Mouse (Mus musculus): ENCODE measurements around the gene Slc9a1. TPM values are rescaled to one million over a fixed set of nuclear protein-coding genes. Genes with fewer than 3 reads are reported as not detected.

The Slc9a1 gene
- polyA plus RNA-seq, 1 experiment from 2014 or later, result 5.8 TPM

- Histone ChIP-seq H3K4me2 (replicated peaks; ENCODE audit: low read depth, low read length) (peak overlapping the region; percentile 80), H3K4me3 (ENCODE audit: low read depth, low read length) (peak overlapping the region; percentile 50), H3K36me3 (ENCODE audit: control insufficient read depth, insufficient read depth, low read length) (no peaks in the 10 kb centered on the region), H3K9me3 (ENCODE audit: control insufficient read depth, low read length) (no peaks in the 10 kb centered on the region), H3K4me1 (replicated peaks; ENCODE audit: control insufficient read depth, insufficient read depth, low read length) (peaks cover 14% of the 10 kb centered on the region), H3K27me3 (ENCODE audit: control insufficient read depth, insufficient read depth, low read length) (no peaks in the 10 kb centered on the region), H3K27ac (ENCODE audit: low read depth, low read length) (no peak overlapping the region), H3K9ac (ENCODE audit: low read depth, low read length) (peak overlapping the region; percentile 74)
- no peak for ATAC-seq (ENCODE audit: low FRiP score)
- no peak for DNase-seq (ENCODE audit: low spot score)
- 74% methylated on average over 22 of the region's 22 CpGs for WGBS
These were observed 1.1 kb downstream of the Slc9a1 start for GRCm38 (mm10) chr4:133370298-133371274.

- Histone ChIP-seq H3K9ac (ENCODE audit: low read depth, low read length) (0 out of 2 replicates have a peak overlapping the region, but pooled peaks have one; percentile 7), H3K4me3 (ENCODE audit: low read depth, low read length) (peak overlapping the region; percentile 16; the same call in 1 of the 2 replicates), H3K9me3 (ENCODE audit: control insufficient read depth, low read length) (no peaks in the 10 kb centered on the region), H3K4me2 (replicated peaks; ENCODE audit: low read depth, low read length) (peak overlapping the region; percentile 80), H3K36me3 (ENCODE audit: control insufficient read depth, insufficient read depth, low read length) (no peaks in the 10 kb centered on the region), H3K27ac (ENCODE audit: low read depth, low read length) (no peak overlapping the region), H3K4me1 (replicated peaks; ENCODE audit: control insufficient read depth, insufficient read depth, low read length) (peaks cover 17% of the 10 kb centered on the region), H3K27me3 (ENCODE audit: control insufficient read depth, insufficient read depth, low read length) (no peaks in the 10 kb centered on the region)
- no peak for ATAC-seq (ENCODE audit: low FRiP score)
- 84% methylated on average over 7 of the region's 7 CpGs for WGBS
- DNase-seq (ENCODE audit: low spot score), result no peak
These were observed 2.2 kb downstream of the Slc9a1 start for GRCm38 (mm10) chr4:133371621-133372277.

DNA sequence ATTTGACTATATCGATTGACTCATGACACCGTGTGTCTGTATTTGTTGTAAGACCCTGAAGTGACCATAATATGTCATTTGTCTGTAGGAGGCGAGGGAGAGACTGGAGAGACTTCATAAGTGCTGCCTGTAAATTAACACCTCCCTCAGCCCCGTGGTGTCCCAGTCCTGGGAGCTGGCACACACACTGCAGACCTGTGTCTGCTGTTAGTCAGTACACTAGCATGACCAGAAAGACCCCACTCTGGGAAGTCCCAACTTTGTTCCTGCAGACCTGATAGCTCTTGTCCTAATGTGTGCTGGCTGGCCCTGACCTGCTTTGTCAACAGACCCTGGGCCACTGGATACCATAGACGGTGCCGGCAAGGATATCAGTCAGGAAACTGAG is 2.8 kb downstream of the Slc9a1 start:
- Histone ChIP-seq H3K27me3 (ENCODE audit: control insufficient read depth, insufficient read depth, low read length) (no peaks in the 10 kb centered on the region), H3K4me3 (ENCODE audit: low read depth, low read length) (no peak overlapping the region), H3K27ac (ENCODE audit: low read depth, low read length) (no peak overlapping the region), H3K4me2 (replicated peaks; ENCODE audit: low read depth, low read length) (peak overlapping the region; percentile 80), H3K9ac (ENCODE audit: low read depth, low read length) (peak overlapping the region; percentile 8; the same call in 1 of the 2 replicates), H3K9me3 (ENCODE audit: control insufficient read depth, low read length) (no peaks in the 10 kb centered on the region), H3K4me1 (replicated peaks; ENCODE audit: control insufficient read depth, insufficient read depth, low read length) (peaks cover 17% of the 10 kb centered on the region), H3K36me3 (ENCODE audit: control insufficient read depth, insufficient read depth, low read length) (no peaks in the 10 kb centered on the region)
- DNase-seq (ENCODE audit: low spot score) (no peak), ATAC-seq (ENCODE audit: low FRiP score) (no peak)
- WGBS, result 81% methylated on average over 6 of the region's 6 CpGs

DNA sequence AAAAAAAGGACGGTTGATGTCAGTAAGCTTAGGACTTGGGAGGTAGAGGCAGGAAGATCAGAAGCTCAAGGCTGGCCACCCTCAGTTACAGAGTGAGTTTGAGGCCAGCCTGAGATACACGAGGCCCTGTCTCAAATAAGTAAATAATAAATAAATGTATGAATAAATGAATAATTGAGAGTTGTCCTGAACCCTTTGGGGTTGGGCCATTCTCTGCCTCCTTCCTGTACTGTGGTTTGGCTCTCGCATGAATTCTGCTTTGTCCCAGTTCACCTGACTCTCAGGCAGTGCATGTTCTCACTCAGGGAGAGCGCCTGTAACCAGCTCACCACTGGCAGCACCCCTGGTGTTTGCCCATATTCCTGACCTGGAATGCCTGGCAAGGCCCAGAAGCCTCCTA is 4.5 kb downstream of the Slc9a1 start:
- Histone ChIP-seq H3K4me2 (replicated peaks; ENCODE audit: low read depth, low read length) (no peak overlapping the region), H3K4me3 (ENCODE audit: low read depth, low read length) (no peak overlapping the region), H3K9me3 (ENCODE audit: control insufficient read depth, low read length) (no peaks in the 10 kb centered on the region), H3K36me3 (ENCODE audit: control insufficient read depth, insufficient read depth, low read length) (no peaks in the 10 kb centered on the region), H3K9ac (ENCODE audit: low read depth, low read length) (no peak overlapping the region), H3K27me3 (ENCODE audit: control insufficient read depth, insufficient read depth, low read length) (no peaks in the 10 kb centered on the region), H3K27ac (ENCODE audit: low read depth, low read length) (no peak overlapping the region), H3K4me1 (replicated peaks; ENCODE audit: control insufficient read depth, insufficient read depth, low read length) (peaks cover 22% of the 10 kb centered on the region)
- ATAC-seq (ENCODE audit: low FRiP score) (no peak), DNase-seq (ENCODE audit: low spot score) (no peak)
- WGBS, result 80% methylated on average over 4 of the region's 4 CpGs

GRCm38 (mm10) chr4:133375812-133376577 is 6.5 kb downstream of the Slc9a1 start:
- Histone ChIP-seq H3K9me3 (ENCODE audit: control insufficient read depth, low read length) (no peaks in the 10 kb centered on the region), H3K27ac (ENCODE audit: low read depth, low read length) (no peak overlapping the region), H3K9ac (ENCODE audit: low read depth, low read length) (no peak overlapping the region), H3K4me3 (ENCODE audit: low read depth, low read length) (no peak overlapping the region), H3K27me3 (ENCODE audit: control insufficient read depth, insufficient read depth, low read length) (no peaks in the 10 kb centered on the region), H3K4me2 (replicated peaks; ENCODE audit: low read depth, low read length) (no peak overlapping the region), H3K36me3 (ENCODE audit: control insufficient read depth, insufficient read depth, low read length) (no peaks in the 10 kb centered on the region), H3K4me1 (replicated peaks; ENCODE audit: control insufficient read depth, insufficient read depth, low read length) (peaks cover 18% of the 10 kb centered on the region)
- WGBS, result 74% methylated on average over 10 of the region's 10 CpGs
- no peak for DNase-seq (ENCODE audit: low spot score)
- no peak for ATAC-seq (ENCODE audit: low FRiP score)

- 0 out of 2 replicates have a peak overlapping the region, but pooled peaks have one; percentile 8 for H3K9ac ChIP-seq (ENCODE audit: low read depth, low read length)
- no peaks in the 10 kb centered on the region for H3K27me3 ChIP-seq (ENCODE audit: control insufficient read depth, insufficient read depth, low read length)
- H3K36me3 ChIP-seq (ENCODE audit: control insufficient read depth, insufficient read depth, low read length), result no peaks in the 10 kb centered on the region
- ATAC-seq (ENCODE audit: low FRiP score), result no peak
- H3K4me1 ChIP-seq (replicated peaks; ENCODE audit: control insufficient read depth, insufficient read depth, low read length), result peaks cover 8% of the 10 kb centered on the region
- no peaks in the 10 kb centered on the region for H3K9me3 ChIP-seq (ENCODE audit: control insufficient read depth, low read length)
- peak; percentile 42 for DNase-seq (ENCODE audit: low spot score)
- WGBS, result 11% methylated on average over 13 of the region's 13 CpGs
- peak overlapping the region; percentile 17; the same call in 1 of the 2 replicates for H3K27ac ChIP-seq (ENCODE audit: low read depth, low read length)
- H3K4me2 ChIP-seq (replicated peaks; ENCODE audit: low read depth, low read length), result no peak overlapping the region
- no peak overlapping the region for H3K4me3 ChIP-seq (ENCODE audit: low read depth, low read length)
These were observed 8.9 kb downstream of the Slc9a1 start for GRCm38 (mm10) chr4:133378236-133379045.

DNA sequence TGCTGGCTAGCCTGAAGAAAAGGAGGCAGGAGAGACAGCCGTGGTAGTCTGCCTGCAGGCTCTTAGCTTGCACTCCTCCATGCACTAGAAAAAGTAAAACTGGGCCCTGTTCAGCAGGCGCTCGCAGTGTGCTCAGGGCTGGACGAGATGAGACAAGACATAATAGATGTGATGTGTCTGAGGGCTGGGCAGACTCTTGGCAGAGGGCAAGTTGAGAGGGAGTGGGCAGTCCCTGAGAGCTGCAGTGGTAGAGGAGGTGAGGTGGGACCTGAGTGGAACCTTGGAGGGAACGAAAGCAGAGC is 9.5 kb downstream of the Slc9a1 start:
- peak overlapping the region; percentile 17; the same call in 1 of the 2 replicates for H3K27ac ChIP-seq (ENCODE audit: low read depth, low read length)
- H3K27me3 ChIP-seq (ENCODE audit: control insufficient read depth, insufficient read depth, low read length), result no peaks in the 10 kb centered on the region
- no peak for DNase-seq (ENCODE audit: low spot score)
- no peaks in the 10 kb centered on the region for H3K9me3 ChIP-seq (ENCODE audit: control insufficient read depth, low read length)
- no peak for ATAC-seq (ENCODE audit: low FRiP score)
- no peaks in the 10 kb centered on the region for H3K36me3 ChIP-seq (ENCODE audit: control insufficient read depth, insufficient read depth, low read length)
- no peak overlapping the region for H3K4me3 ChIP-seq (ENCODE audit: low read depth, low read length)
- WGBS, result 25% methylated on average over 4 of the region's 5 CpGs
- peaks cover 8% of the 10 kb centered on the region for H3K4me1 ChIP-seq (replicated peaks; ENCODE audit: control insufficient read depth, insufficient read depth, low read length)
- H3K9ac ChIP-seq (ENCODE audit: low read depth, low read length), result no peak overlapping the region
- no peak overlapping the region for H3K4me2 ChIP-seq (replicated peaks; ENCODE audit: low read depth, low read length)

GRCm38 (mm10) chr4:133379861-133380260 is 10.4 kb downstream of the Slc9a1 start:
- H3K4me2 ChIP-seq (replicated peaks; ENCODE audit: low read depth, low read length), result no peak overlapping the region
- WGBS, result 74% methylated on average over 3 of the region's 3 CpGs
- no peak for DNase-seq (ENCODE audit: low spot score)
- no peaks in the 10 kb centered on the region for H3K9me3 ChIP-seq (ENCODE audit: control insufficient read depth, low read length)
- no peak overlapping the region for H3K9ac ChIP-seq (ENCODE audit: low read depth, low read length)
- no peaks in the 10 kb centered on the region for H3K27me3 ChIP-seq (ENCODE audit: control insufficient read depth, insufficient read depth, low read length)
- H3K36me3 ChIP-seq (ENCODE audit: control insufficient read depth, insufficient read depth, low read length), result no peaks in the 10 kb centered on the region
- ATAC-seq (ENCODE audit: low FRiP score), result no peak
- H3K4me3 ChIP-seq (ENCODE audit: low read depth, low read length), result no peak overlapping the region
- H3K27ac ChIP-seq (ENCODE audit: low read depth, low read length), result no peak overlapping the region
- peaks cover 8% of the 10 kb centered on the region for H3K4me1 ChIP-seq (replicated peaks; ENCODE audit: control insufficient read depth, insufficient read depth, low read length)

Data from hindbrain, embryonic 11.5 days (tissue).